Mouse (Mus musculus) CH12.LX (cell line): ENCODE results near the gene Coq8a. TPM values are rescaled to one million over a fixed set of nuclear protein-coding genes. Genes with fewer than 3 reads are reported as not detected.

Source experiments
- DNase-seq: peaks from one replicate; pipeline ENCODE4 v3.0.0-alpha.2; 2013; ENCODE audit errors: extremely low read depth
- H3K27ac ChIP-seq: 2 replicates; pipeline ENCODE4 v1.5.1; 2012; ENCODE audit warnings: low read depth, mild to moderate bottlenecking, control low read depth, moderate library complexity; ENCODE audit not compliant: insufficient read depth
- H3K27me3 ChIP-seq: replicated peaks from 2 replicates; pipeline ENCODE3; 2012; ENCODE audit warnings: inconsistent platforms
- H3K36me3 ChIP-seq, 2 experiments: replicated peaks in 1 of 2; 2 replicates each; pipeline versions ENCODE3 to v1.6.1; 2012; ENCODE audit warnings: inconsistent platforms in 1 of 2, low read length in 1 of 2, mild to moderate bottlenecking in 1 of 2, mixed read lengths in 1 of 2, moderate library complexity in 1 of 2; ENCODE audit not compliant: control insufficient read depth in 1 of 2, insufficient read depth in 1 of 2
- H3K4me1 ChIP-seq, 2 experiments: 2 replicates each; pipeline ENCODE4 v1.6.1; 2012; ENCODE audit warnings: inconsistent platforms in 1 of 2, moderate library complexity in 1 of 2; ENCODE audit not compliant: insufficient read depth in 2 of 2, control insufficient read depth in 1 of 2
- H3K4me2 ChIP-seq: 2 replicates; pipeline ENCODE4 v1.6.1; 2012; ENCODE audit warnings: low read depth, mild to moderate bottlenecking, control low read depth; ENCODE audit not compliant: poor library complexity, insufficient read depth, severe bottlenecking
- H3K4me3 ChIP-seq, 3 experiments: fragments of 150-350 bp in 1 of 3; sonication (generic) in 1 of 3; replicated peaks in 1 of 3; 2 replicates each; pipeline versions ENCODE3 to v1.5.1; 2011 to 2012; ENCODE audit warnings: low read depth in 2 of 3, low read length in 2 of 3, mild to moderate bottlenecking in 2 of 3, moderate library complexity in 2 of 3, control low read depth in 1 of 3, improper control_type of control experiment in 1 of 3, inconsistent platforms in 1 of 3, mixed read lengths in 1 of 3; ENCODE audit not compliant: poor library complexity in 1 of 3
- H3K79me2 ChIP-seq: replicated peaks from 2 replicates; pipeline ENCODE4 v1.6.1; 2012; ENCODE audit warnings: mild to moderate bottlenecking, moderate library complexity; ENCODE audit not compliant: control insufficient read depth, poor library complexity, insufficient read depth, severe bottlenecking; ENCODE audit errors: extremely low read depth
- H3K9ac ChIP-seq: 2 replicates; pipeline ENCODE4 v1.6.1; 2012; ENCODE audit warnings: low read depth, mild to moderate bottlenecking, control low read depth, moderate library complexity; ENCODE audit not compliant: insufficient read depth
- H3K9me3 ChIP-seq: replicated peaks from 2 replicates; pipeline ENCODE3; 2012; ENCODE audit warnings: low read length, inconsistent platforms, mixed read lengths
- BHLHE40 ChIP-seq: IDR thresholded peaks from 2 replicates; pipeline ENCODE4 v1.6.1; 2011; ENCODE audit warnings: mild to moderate bottlenecking, low read depth, low read length, improper control_type of control experiment
- CHD1 ChIP-seq: IDR thresholded peaks from 2 replicates; pipeline ENCODE4 v1.6.1; 2012; ENCODE audit warnings: low read depth, low read length, improper control_type of control experiment, inconsistent platforms
- CTCF ChIP-seq, 2 experiments: IDR thresholded peaks in 1 of 2; conservative IDR thresholded peaks in 1 of 2; 2 replicates each; pipeline ENCODE4 v1.5.1; 2011 to 2012; ENCODE audit warnings: low read depth in 2 of 2, low read length in 2 of 2, improper control_type of control experiment in 1 of 2, inconsistent platforms in 1 of 2, mild to moderate bottlenecking in 1 of 2, moderate library complexity in 1 of 2
- E2F4 ChIP-seq: IDR thresholded peaks from 2 replicates; pipeline ENCODE4 v1.6.1; 2011; ENCODE audit warnings: low read depth, low read length, improper control_type of control experiment; ENCODE audit not compliant: insufficient replicate concordance
- ELF1 ChIP-seq: IDR thresholded peaks from 2 replicates; pipeline ENCODE4 v1.6.1; 2014; ENCODE audit warnings: low read depth, mild to moderate bottlenecking, inconsistent platforms, low read length, improper control_type of control experiment
- EP300 ChIP-seq: IDR thresholded peaks from 2 replicates; pipeline ENCODE4 v1.6.1; 2011; ENCODE audit warnings: low read length, improper control_type of control experiment
- ETS1 ChIP-seq: conservative IDR thresholded peaks from 2 replicates; pipeline ENCODE4 v1.6.1; 2012; ENCODE audit warnings: low read depth, mild to moderate bottlenecking, inconsistent platforms, low read length, improper control_type of control experiment, moderate library complexity
- GABPA ChIP-seq: IDR thresholded peaks from 2 replicates; pipeline ENCODE4 v1.6.1; 2012; ENCODE audit warnings: low read depth, low read length, improper control_type of control experiment, inconsistent platforms; ENCODE audit not compliant: insufficient replicate concordance
- HCFC1 ChIP-seq: IDR thresholded peaks from 2 replicates; pipeline ENCODE4 v1.6.1; 2012; ENCODE audit warnings: low read depth, mild to moderate bottlenecking, inconsistent platforms, low read length, improper control_type of control experiment
- IRF4 ChIP-seq: IDR thresholded peaks from 2 replicates; pipeline ENCODE4 v1.6.1; 2014; ENCODE audit warnings: low read depth, mild to moderate bottlenecking, inconsistent platforms, low read length, improper control_type of control experiment
- JUN ChIP-seq: IDR thresholded peaks from 2 replicates; pipeline ENCODE4 v1.6.1; 2011; ENCODE audit warnings: low read depth, mild to moderate bottlenecking, low read length, improper control_type of control experiment, moderate library complexity; ENCODE audit not compliant: insufficient read depth
- KAT2A ChIP-seq: IDR thresholded peaks from 2 replicates; pipeline ENCODE4 v1.6.1; 2012; ENCODE audit warnings: low read length, improper control_type of control experiment, inconsistent platforms; ENCODE audit not compliant: insufficient replicate concordance
- MAX ChIP-seq: IDR thresholded peaks from 2 replicates; pipeline ENCODE4 v1.6.1; 2011; ENCODE audit warnings: low read length, improper control_type of control experiment
- MEF2A ChIP-seq: IDR thresholded peaks from 2 replicates; pipeline ENCODE4 v1.6.1; 2014; ENCODE audit warnings: low read depth, mild to moderate bottlenecking, inconsistent platforms, low read length, improper control_type of control experiment, borderline replicate concordance
- MXI1 ChIP-seq: IDR thresholded peaks from 2 replicates; pipeline ENCODE4 v1.6.1; 2011; ENCODE audit warnings: mild to moderate bottlenecking, low read depth, low read length, improper control_type of control experiment
- NELFE ChIP-seq: IDR thresholded peaks from 2 replicates; pipeline ENCODE4 v1.6.1; 2011; ENCODE audit warnings: low read depth, low read length, improper control_type of control experiment
- POLR2A ChIP-seq: IDR thresholded peaks from 2 replicates; pipeline ENCODE4 v1.6.1; 2011; ENCODE audit warnings: low read depth, mild to moderate bottlenecking, improper control_type of control experiment, low read length
- POLR2AphosphoS2 ChIP-seq: IDR thresholded peaks from 2 replicates; pipeline ENCODE4 v1.6.1; 2011; ENCODE audit warnings: low read depth, low read length, improper control_type of control experiment
- RAD21 ChIP-seq: IDR thresholded peaks from 2 replicates; pipeline ENCODE4 v1.6.1; 2011; ENCODE audit warnings: low read depth, mild to moderate bottlenecking, low read length, improper control_type of control experiment, moderate library complexity
- RCOR1 ChIP-seq: conservative IDR thresholded peaks from 2 replicates; pipeline ENCODE4 v1.6.1; 2012; ENCODE audit warnings: low read depth, mild to moderate bottlenecking, inconsistent platforms, low read length, improper control_type of control experiment
- TBP ChIP-seq: conservative IDR thresholded peaks from 2 replicates; pipeline ENCODE4 v1.6.1; 2011; ENCODE audit warnings: low read depth, low read length, improper control_type of control experiment
- UBTF ChIP-seq: IDR thresholded peaks from 2 replicates; pipeline ENCODE4 v1.6.1; 2012; ENCODE audit warnings: low read depth, mild to moderate bottlenecking, inconsistent platforms, low read length, improper control_type of control experiment, moderate library complexity
- USF1 ChIP-seq: IDR thresholded peaks from 2 replicates; pipeline ENCODE4 v1.6.1; 2014; ENCODE audit warnings: low read depth, mild to moderate bottlenecking, inconsistent platforms, low read length, improper control_type of control experiment
- USF2 ChIP-seq: conservative IDR thresholded peaks from 2 replicates; pipeline ENCODE4 v1.6.1; 2011; ENCODE audit warnings: low read depth, low read length, improper control_type of control experiment
- ZKSCAN1 ChIP-seq: IDR thresholded peaks from 2 replicates; pipeline ENCODE4 v1.6.1; 2012; ENCODE audit warnings: low read depth, inconsistent platforms, low read length, improper control_type of control experiment, borderline replicate concordance
- ZNF384 ChIP-seq: IDR thresholded peaks from 2 replicates; pipeline ENCODE4 v1.6.1; 2012; ENCODE audit warnings: low read depth, low read length, improper control_type of control experiment, inconsistent platforms
- dilution Hi-C: fragments of 300-500 bp; cut with MboI; formaldehyde crosslinking; loops from 2 replicates; pipeline ENCODE4 v1.14.3; 2020; ENCODE audit warnings: low sequenced_read_pairs; ENCODE audit not compliant: extremely low pct_unique_long_range_greater_than_20kb, extremely low pct_ligation_motif_present
- in situ Hi-C: fragments of 300-500 bp; cut with MboI; formaldehyde crosslinking; loops from 3 replicates; pipeline ENCODE4 v1.14.3; 2019; ENCODE audit warnings: low sequenced_read_pairs, low pct_ligation_motif_present, low pct_unique_long_range_greater_than_20kb, mixed read lengths
- polyA plus RNA-seq: library from polyadenylated mRNA; unstranded; fragments of >175 nt; gene quantifications from 2 replicates; pipeline ENCODE4 v1.2.1, GENCODE M21; 2012; ENCODE audit warnings: low read depth; ENCODE audit not compliant: insufficient read length
- total RNA-seq, 2 experiments: library from RNA; depleted of rRNA; stranded (reverse); fragments of 300-350 nt in 1 of 2; fragments of >200 nt in 1 of 2; gene quantifications; 2 replicates each; pipeline ENCODE4 v1.2.3; 2012 to 2014

The Coq8a gene
- total and polyA plus RNA-seq, 3 experiments: 73.4 to 237 (median 88.1) TPM

GRCm38 (mm10) chr1:180225500-180226220, 26.3 kb upstream of the Coq8a start (continued):
- TF ChIP-seq POLR2AphosphoS2: peak; percentile 72; the same call in 1 of the 2 replicates
- peak; percentile 73; the same call in 1 of the 2 replicates for TF ChIP-seq MXI1
- TF ChIP-seq RAD21: no peak
- no peak for TF ChIP-seq E2F4
- TF ChIP-seq MEF2A: no peak

GRCm38 (mm10) chr1:180222007-180222406, 22.6 kb upstream of the Coq8a start:
- no peaks in the 10 kb centered on the region for H3K27me3 ChIP-seq
- no peak overlapping the region for H3K27ac ChIP-seq
- H3K4me2 ChIP-seq: 0 out of 2 replicates have a peak overlapping the region, but pooled peaks have one; percentile 11
- no peak overlapping the region for H3K9ac ChIP-seq
- TF ChIP-seq E2F4 (no peak), UBTF (no peak), USF1 (no peak), IRF4 (peak; percentile 63), MAX (no peak)
- H3K79me2 ChIP-seq: no peaks in the 10 kb centered on the region
- H3K4me1 ChIP-seq: peaks cover 24 to 39% of the 10 kb centered on the region in 2 experiments
- H3K36me3 ChIP-seq: peaks cover 0 to 11% of the 10 kb centered on the region in 2 experiments
- dilution Hi-C loops: no loop called here
- in situ Hi-C loops: no loop called here
- H3K9me3 ChIP-seq: no peaks in the 10 kb centered on the region
- no peak overlapping the region for H3K4me3 ChIP-seq
- DNase-seq: no peak

DNA sequence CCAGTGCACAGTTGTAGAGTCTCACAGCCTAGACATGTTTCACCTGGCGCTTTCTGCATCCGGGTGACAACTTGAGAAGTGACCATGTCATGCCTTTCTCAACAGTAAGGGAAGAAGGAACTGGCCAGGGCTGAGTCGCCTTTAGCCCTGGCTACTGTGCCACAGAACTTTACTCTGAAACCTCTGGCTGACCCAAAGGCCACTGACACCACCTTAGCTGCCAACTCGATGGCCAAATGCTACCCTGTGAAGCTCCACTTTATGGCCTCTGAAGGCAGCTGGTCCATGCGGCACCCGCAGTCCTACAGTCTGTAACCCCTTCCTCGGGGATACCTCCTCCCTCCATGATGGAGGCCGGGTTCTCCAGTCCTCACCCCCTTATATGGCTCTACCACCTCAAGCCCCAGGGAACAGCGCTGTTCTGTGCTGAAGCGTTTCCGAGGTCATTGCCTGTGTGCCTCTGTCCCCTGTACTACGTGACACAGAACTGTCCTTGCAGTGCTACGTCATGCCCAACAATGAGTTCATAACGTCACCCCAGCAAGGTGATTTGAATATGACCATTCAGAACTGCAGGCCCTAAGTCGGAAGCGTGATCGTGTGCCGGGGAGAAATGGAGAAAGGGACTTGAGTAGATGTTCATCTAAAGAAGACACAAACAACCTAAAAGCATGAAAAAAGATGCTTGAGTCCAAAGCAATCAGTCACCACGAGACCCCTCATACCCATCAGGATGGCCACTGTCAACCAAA, 21.6 kb upstream of the Coq8a start:
- no peak overlapping the region for H3K27ac ChIP-seq
- no peaks in the 10 kb centered on the region for H3K9me3 ChIP-seq
- dilution Hi-C loops: no loop called here
- H3K27me3 ChIP-seq: no peaks in the 10 kb centered on the region
- H3K36me3 ChIP-seq: peaks cover 0 to 8% of the 10 kb centered on the region in 2 experiments
- no peaks in the 10 kb centered on the region for H3K79me2 ChIP-seq
- H3K9ac ChIP-seq: 0 out of 2 replicates have a peak overlapping the region, but pooled peaks have one; percentile 5
- TF ChIP-seq RCOR1 (no peak), IRF4 (no peak; the same call in 1 of the 2 replicates), KAT2A (no peak), BHLHE40 (peak; percentile 52), RAD21 (no peak), NELFE (no peak), JUN (peak; percentile 47), CHD1 (no peak), HCFC1 (no peak), TBP (no peak), USF2 (no peak), MEF2A (peak; percentile 66; the same call in 1 of the 2 replicates), ZKSCAN1 (no peak), E2F4 (no peak), UBTF (no peak), CTCF (conservative IDR thresholded peaks at IDR 0.05 in 1 of 2, IDR thresholded peaks at IDR 0.05 in 1 of 2; ENCODE audit: low read depth in 2 of 2, low read length in 2 of 2) (no peak), ZNF384 (no peak), POLR2A (no peak), ELF1 (no peak), USF1 (no peak), GABPA (peak; percentile 42; the same call in 1 of the 2 replicates), MAX (no peak), EP300 (no peak), ETS1 (peak; percentile 48)
- peaks cover 21 to 28% of the 10 kb centered on the region in 2 experiments for H3K4me1 ChIP-seq
- no peak overlapping the region for H3K4me2 ChIP-seq
- no peak for DNase-seq
- in situ Hi-C loops: no loop called here
- H3K4me3 ChIP-seq: no peak overlapping the region
